Mouse (Mus musculus) MEL (cell line): Measurements from ENCODE around the gene Atf7ip. TPM values are rescaled to one million over a fixed set of nuclear protein-coding genes. Genes with fewer than 3 reads are reported as not detected.

Experiments
- DNase-seq: peaks from one replicate; pipeline ENCODE4 v3.0.0; 2011; ENCODE audit warnings: low read depth, low spot score
- H3K27ac ChIP-seq: 2 replicates; pipeline ENCODE4 v1.5.1; 2012; ENCODE audit warnings: low read depth, mild to moderate bottlenecking, control low read depth, low read length, moderate library complexity; ENCODE audit not compliant: control insufficient read depth
- H3K27me3 ChIP-seq, 2 experiments: fragments of 150-350 bp in 1 of 2; sonication (generic) in 1 of 2; 2 replicates each; pipeline ENCODE4 v1.6.1; 2012; ENCODE audit warnings: low read length in 2 of 2, mild to moderate bottlenecking in 2 of 2, improper control_type of control experiment in 1 of 2, moderate library complexity in 1 of 2; ENCODE audit not compliant: insufficient read depth in 2 of 2, control insufficient read depth in 1 of 2
- H3K36me3 ChIP-seq, 2 experiments: 2 replicates each; pipeline ENCODE4 v1.6.1; 2012 to 2014; ENCODE audit warnings: low read length in 2 of 2, improper control_type of control experiment in 1 of 2, inconsistent platforms in 1 of 2, mild to moderate bottlenecking in 1 of 2; ENCODE audit not compliant: insufficient read depth in 2 of 2, control insufficient read depth in 1 of 2
- H3K4me1 ChIP-seq, 2 experiments: fragments of 150-350 bp in 1 of 2; sonication (generic) in 1 of 2; 2 replicates each; pipeline ENCODE4 v1.6.1; 2012; ENCODE audit warnings: low read length in 2 of 2, improper control_type of control experiment in 1 of 2, mild to moderate bottlenecking in 1 of 2; ENCODE audit not compliant: insufficient read depth in 2 of 2, control insufficient read depth in 1 of 2
- H3K4me3 ChIP-seq, 2 experiments: fragments of 150-350 bp in 1 of 2; sonication (generic) in 1 of 2; 2 replicates each; pipeline ENCODE4 v1.5.1; 2012; ENCODE audit warnings: low read depth in 2 of 2, low read length in 2 of 2, mild to moderate bottlenecking in 2 of 2, moderate library complexity in 2 of 2, control low read depth in 1 of 2, improper control_type of control experiment in 1 of 2; ENCODE audit not compliant: control insufficient read depth in 1 of 2, insufficient read depth in 1 of 2
- H3K79me2 ChIP-seq: 2 replicates; pipeline ENCODE4 v1.6.1; 2012; ENCODE audit warnings: mild to moderate bottlenecking, low read length, moderate library complexity; ENCODE audit not compliant: control insufficient read depth, poor library complexity, insufficient read depth
- H3K9ac ChIP-seq: 2 replicates; pipeline ENCODE4 v1.6.1; 2012; ENCODE audit warnings: low read depth, mild to moderate bottlenecking, control low read depth, low read length, moderate library complexity; ENCODE audit not compliant: control insufficient read depth, poor library complexity, severe bottlenecking
- H3K9me3 ChIP-seq: fragments of 150-350 bp; sonication (generic); replicated peaks from 2 replicates; pipeline ENCODE4 v1.6.1; 2012; ENCODE audit warnings: mild to moderate bottlenecking, low read length, improper control_type of control experiment, moderate library complexity; ENCODE audit not compliant: insufficient read depth
- BHLHE40 ChIP-seq: IDR thresholded peaks from 2 replicates; pipeline ENCODE4 v1.6.1; 2012; ENCODE audit warnings: low read depth, mild to moderate bottlenecking, inconsistent platforms, low read length, improper control_type of control experiment, borderline replicate concordance
- CHD1 ChIP-seq: IDR thresholded peaks from 2 replicates; pipeline ENCODE4 v1.6.1; 2012; ENCODE audit warnings: low read depth, mild to moderate bottlenecking, inconsistent platforms, low read length, improper control_type of control experiment
- CHD2 ChIP-seq: IDR thresholded peaks from 2 replicates; pipeline ENCODE4 v1.6.1; 2011; ENCODE audit warnings: low read length, improper control_type of control experiment
- ETS1 ChIP-seq: IDR thresholded peaks from 2 replicates; pipeline ENCODE4 v1.6.1; 2012; ENCODE audit warnings: low read depth, mild to moderate bottlenecking, inconsistent platforms, low read length, improper control_type of control experiment, moderate library complexity
- GABPA ChIP-seq: IDR thresholded peaks from 2 replicates; pipeline ENCODE4 v1.6.1; 2012; ENCODE audit warnings: low read depth, mild to moderate bottlenecking, inconsistent platforms, low read length, improper control_type of control experiment, moderate library complexity
- GATA1 ChIP-seq: IDR thresholded peaks from 2 replicates; pipeline ENCODE4 v1.6.1; 2011; ENCODE audit warnings: low read depth, low read length, improper control_type of control experiment
- HCFC1 ChIP-seq: IDR thresholded peaks from 2 replicates; pipeline ENCODE4 v1.6.1; 2012; ENCODE audit warnings: low read depth, mild to moderate bottlenecking, inconsistent platforms, low read length, improper control_type of control experiment, moderate library complexity
- JUND ChIP-seq: IDR thresholded peaks from 2 replicates; pipeline ENCODE4 v1.6.1; 2011; ENCODE audit warnings: low read depth, mild to moderate bottlenecking, improper control_type of control experiment, low read length
- KAT2A ChIP-seq: conservative IDR thresholded peaks from 2 replicates; pipeline ENCODE4 v1.6.1; 2012; ENCODE audit warnings: low read depth, low read length, improper control_type of control experiment, inconsistent platforms
- MAZ ChIP-seq: IDR thresholded peaks from 2 replicates; pipeline ENCODE4 v1.6.1; 2012; ENCODE audit warnings: low read depth, mild to moderate bottlenecking, inconsistent platforms, low read length, improper control_type of control experiment
- MYB ChIP-seq: IDR thresholded peaks from 2 replicates; pipeline ENCODE4 v1.6.1; 2011; ENCODE audit warnings: mild to moderate bottlenecking, low read depth, low read length, improper control_type of control experiment
- MYC ChIP-seq: IDR thresholded peaks from 2 replicates; pipeline ENCODE4 v1.6.1; 2011; ENCODE audit warnings: low read depth, mild to moderate bottlenecking, low read length, improper control_type of control experiment, moderate library complexity
- NELFE ChIP-seq: IDR thresholded peaks from 2 replicates; pipeline ENCODE4 v1.6.1; 2011; ENCODE audit warnings: low read depth, low read length, improper control_type of control experiment
- NRF1 ChIP-seq: IDR thresholded peaks from 2 replicates; pipeline ENCODE4 v1.6.1; 2014; ENCODE audit warnings: low read depth, mild to moderate bottlenecking, inconsistent platforms, low read length, improper control_type of control experiment, moderate library complexity; ENCODE audit not compliant: poor library complexity, insufficient read depth, severe bottlenecking
- POLR2A ChIP-seq, 2 experiments: IDR thresholded peaks; 2 replicates each; pipeline ENCODE4 v1.6.1; 2011 to 2012; ENCODE audit warnings: low read length in 2 of 2, mild to moderate bottlenecking in 2 of 2, control low read depth in 1 of 2, improper control_type of control experiment in 1 of 2, low read depth in 1 of 2, moderate library complexity in 1 of 2; ENCODE audit not compliant: control insufficient read depth in 1 of 2, insufficient read depth in 1 of 2, poor library complexity in 1 of 2
- POLR2AphosphoS5 ChIP-seq: IDR thresholded peaks from 2 replicates; pipeline ENCODE4 v1.6.1; 2012; ENCODE audit warnings: low read depth, borderline replicate concordance, mild to moderate bottlenecking, inconsistent platforms, low read length, moderate library complexity, mixed read lengths
- SMC3 ChIP-seq: IDR thresholded peaks from 2 replicates; pipeline ENCODE4 v1.6.1; 2011; ENCODE audit warnings: low read depth, low read length, improper control_type of control experiment
- TCF12 ChIP-seq: IDR thresholded peaks from 2 replicates; pipeline ENCODE4 v1.6.1; 2014; ENCODE audit warnings: low read depth, mild to moderate bottlenecking, inconsistent platforms, low read length, improper control_type of control experiment, moderate library complexity
- USF1 ChIP-seq: IDR thresholded peaks from 2 replicates; pipeline ENCODE4 v1.6.1; 2014; ENCODE audit warnings: low read depth, mild to moderate bottlenecking, inconsistent platforms, low read length, improper control_type of control experiment, moderate library complexity
- ZMIZ1 ChIP-seq: IDR thresholded peaks from 2 replicates; pipeline ENCODE4 v1.6.1; 2012; ENCODE audit warnings: low read depth, mild to moderate bottlenecking, inconsistent platforms, low read length, improper control_type of control experiment, moderate library complexity
- ZNF384 ChIP-seq: IDR thresholded peaks from 2 replicates; pipeline ENCODE4 v1.6.1; 2012; ENCODE audit warnings: low read depth, mild to moderate bottlenecking, inconsistent platforms, low read length, improper control_type of control experiment
- polyA plus RNA-seq, 2 experiments: library from polyadenylated mRNA; stranded (reverse) in 1 of 2; unstranded in 1 of 2; fragments of >175 nt in 1 of 2; fragments of >200 nt in 1 of 2; gene quantifications; 2 replicates each; pipeline versions ENCODE4 v1.2.1 to v1.2.4; 2012; ENCODE audit warnings: low replicate concordance in 2 of 2, low read depth in 1 of 2; ENCODE audit not compliant: insufficient read length in 2 of 2, insufficient read depth in 1 of 2, missing spikeins in 1 of 2
- total RNA-seq: library from RNA; depleted of rRNA; stranded (reverse); fragments of 300-350 nt; gene quantifications from 2 replicates; pipeline ENCODE4 v1.2.3, GENCODE M21; 2012

The Atf7ip gene
- total and polyA plus RNA-seq, 3 experiments = 7.3 to 56.1 (median 24.6) TPM

DNA sequence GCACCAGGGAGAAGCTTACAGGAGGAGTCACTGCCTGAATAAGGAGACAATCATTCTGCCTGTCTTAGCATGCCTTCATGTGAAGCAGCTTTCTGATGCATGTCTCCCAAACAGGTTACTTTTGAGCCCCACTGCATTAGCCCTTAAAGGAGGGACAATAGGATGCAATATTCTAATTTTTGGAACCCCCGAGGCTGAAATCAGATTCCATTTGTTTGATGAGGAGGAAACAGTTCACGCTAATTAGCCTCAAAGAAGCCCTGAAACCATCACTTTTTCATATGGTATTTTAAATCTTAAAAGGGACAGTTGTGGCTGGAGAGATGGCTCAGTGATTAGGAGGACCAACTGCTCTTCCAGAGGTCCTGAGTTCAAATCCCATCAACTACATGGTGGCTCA lies 22.4 kb upstream of the Atf7ip start:
- TF ChIP-seq HCFC1 (no peak), BHLHE40 (no peak), ZMIZ1 (no peak), POLR2AphosphoS5 (no peak), NELFE (no peak), USF1 (no peak), KAT2A (no peak), MYB (no peak), GATA1 (no peak), SMC3 (no peak), TCF12 (no peak), ETS1 (no peak)
- Histone ChIP-seq H3K9ac (no peak overlapping the region), H3K27me3 (no peaks in the 10 kb centered on the region), H3K9me3 (no peaks in the 10 kb centered on the region), H3K27ac (peak overlapping the region; percentile 7; the same call in 1 of the 2 replicates), H3K4me3 (no peak overlapping the region), H3K79me2 (no peaks in the 10 kb centered on the region), H3K36me3 (peaks cover 0 to 2% of the 10 kb centered on the region in 2 experiments; a peak in 1 of 4 replicates), H3K4me1 (peaks cover 0 to 4% of the 10 kb centered on the region in 2 experiments; a peak in 1 of 4 replicates)
- DNase-seq = no peak

DNA sequence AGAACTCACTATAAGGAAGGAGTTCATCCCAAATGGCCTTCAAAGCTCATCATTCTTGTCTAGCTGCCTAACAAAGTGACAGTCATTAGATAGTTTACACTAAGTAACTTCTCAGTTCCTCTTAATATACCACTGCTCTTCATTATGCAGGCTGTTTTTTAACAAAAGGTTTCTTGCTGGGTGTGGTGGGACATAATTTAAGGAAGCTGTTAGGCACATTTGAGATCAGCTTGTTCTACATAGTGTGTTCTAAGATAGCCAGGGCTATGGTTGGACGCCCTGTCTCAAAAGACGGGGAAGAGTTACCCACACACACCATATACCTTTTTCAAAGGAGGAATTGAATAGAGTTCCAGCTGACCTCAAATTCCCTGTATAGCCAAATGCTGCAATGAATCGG lies 21.9 kb upstream of the Atf7ip start:
- H3K4me1 ChIP-seq = peaks cover 0 to 4% of the 10 kb centered on the region in 2 experiments; a peak in 1 of 4 replicates
- no peak overlapping the region for H3K27ac ChIP-seq
- TF ChIP-seq POLR2A (IDR thresholded peaks at IDR 0.05; ENCODE audit: control insufficient read depth in 1 of 2, insufficient read depth in 1 of 2, low read depth in 1 of 2, low read length in 2 of 2, poor library complexity in 1 of 2) (no peak), HCFC1 (no peak), ETS1 (no peak), POLR2AphosphoS5 (no peak), GABPA (no peak), BHLHE40 (no peak), CHD2 (no peak), MAZ (no peak), USF1 (no peak), SMC3 (no peak), GATA1 (no peak), NRF1 (no peak), JUND (no peak), CHD1 (no peak), KAT2A (no peak), NELFE (no peak), ZNF384 (no peak), MYC (no peak)

More for the DNA sequence above, 21.9 kb upstream of the Atf7ip start:
- Histone ChIP-seq H3K27me3 (no peaks in the 10 kb centered on the region), H3K9me3 (no peaks in the 10 kb centered on the region), H3K4me3 (no peak overlapping the region), H3K36me3 (peaks cover 0 to 2% of the 10 kb centered on the region in 2 experiments; a peak in 1 of 4 replicates), H3K79me2 (no peaks in the 10 kb centered on the region), H3K9ac (no peak overlapping the region)
- peak; percentile 60 for DNase-seq
